Mouse (Mus musculus) brain, embryonic 14.5 days (tissue): ENCODE measurements around the gene Bola3.

Experiments used
- CTCF ChIP-seq: fragments of 200-500 bp; IDR thresholded peaks from 2 replicates; pipeline ENCODE4 v1.5.1; 2012; ENCODE audit warnings: inconsistent platforms, mild to moderate bottlenecking, moderate library complexity, borderline replicate concordance; ENCODE audit not compliant: insufficient read depth, insufficient read length; ENCODE audit errors: extremely low read depth
- POLR2A ChIP-seq: fragments of 200-500 bp; IDR thresholded peaks from 2 replicates; pipeline ENCODE4 v1.6.1; 2012; ENCODE audit warnings: mild to moderate bottlenecking, inconsistent platforms, borderline replicate concordance; ENCODE audit not compliant: poor library complexity, insufficient read depth, insufficient read length, severe bottlenecking; ENCODE audit errors: extremely low read depth

DNA sequence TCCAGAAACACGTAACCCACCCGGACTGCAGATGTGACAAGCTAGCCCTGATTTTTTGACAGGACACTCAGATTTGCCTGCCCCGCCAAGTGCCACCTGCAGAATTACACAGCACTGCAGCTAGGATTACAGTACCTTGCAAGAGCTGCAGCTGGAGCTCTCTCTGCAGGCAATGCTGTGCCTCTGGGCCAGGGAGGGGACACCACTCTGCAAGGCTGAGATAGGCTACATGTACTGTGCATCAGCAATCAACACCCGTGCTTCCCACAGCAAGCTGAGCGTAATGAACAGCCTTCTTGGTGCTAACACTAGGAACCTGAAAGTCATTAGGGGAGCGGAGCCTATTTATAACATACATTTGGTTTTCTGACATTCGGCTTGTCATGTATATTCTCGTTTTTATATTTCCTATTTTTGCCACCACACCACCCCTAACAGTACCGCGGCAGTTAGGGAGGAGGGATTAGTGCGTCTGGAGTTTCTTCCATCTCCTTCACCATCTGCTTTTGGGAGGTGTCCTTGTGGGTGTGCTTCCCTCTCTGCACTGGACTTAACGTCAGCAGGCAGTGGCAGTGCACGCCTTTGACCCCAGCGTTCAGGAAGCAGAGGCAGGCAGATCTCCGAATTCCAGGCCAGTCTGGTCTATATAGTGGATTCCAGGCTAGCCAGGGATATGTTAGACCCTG is 46.7 kb downstream of the Bola3 start:
- TF ChIP-seq CTCF, result no peak
- no peak for TF ChIP-seq POLR2A
